Mouse (Mus musculus) c-Kit-positive CD71-positive TER-119-positive erythroid progenitor cells, embryonic 14.5 days (primary cell): ENCODE data around the gene Psmb7.

Experiments
- DNase-seq: peaks from one replicate; pipeline ENCODE4 v3.0.0-alpha.2; 2013; ENCODE audit warnings: low spot score

Gene Psmb7

GRCm38 (mm10) chr2:38544341-38544740, 99.5 kb downstream of the Psmb7 start:
- DNase-seq = no peak

DNA sequence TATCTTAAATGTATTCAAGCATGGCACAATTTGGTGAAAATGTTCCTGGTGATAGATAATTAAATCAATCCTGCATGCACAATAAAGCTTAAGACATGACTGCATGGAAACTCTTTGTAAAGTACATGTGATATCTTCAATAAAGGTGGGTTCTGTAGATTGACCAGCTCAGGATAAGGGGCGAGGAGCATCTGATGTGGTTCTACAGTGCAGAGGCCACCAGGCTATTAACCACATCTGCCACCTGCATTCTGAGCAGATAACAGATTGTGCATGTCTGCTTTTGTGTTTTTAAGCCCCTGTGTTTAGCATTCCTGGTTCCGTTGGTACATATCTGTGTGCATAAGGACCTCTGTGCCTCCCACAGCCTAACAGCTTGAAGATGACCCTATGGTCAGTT, 100.7 kb downstream of the Psmb7 start:
- DNase-seq = no peak

DNA sequence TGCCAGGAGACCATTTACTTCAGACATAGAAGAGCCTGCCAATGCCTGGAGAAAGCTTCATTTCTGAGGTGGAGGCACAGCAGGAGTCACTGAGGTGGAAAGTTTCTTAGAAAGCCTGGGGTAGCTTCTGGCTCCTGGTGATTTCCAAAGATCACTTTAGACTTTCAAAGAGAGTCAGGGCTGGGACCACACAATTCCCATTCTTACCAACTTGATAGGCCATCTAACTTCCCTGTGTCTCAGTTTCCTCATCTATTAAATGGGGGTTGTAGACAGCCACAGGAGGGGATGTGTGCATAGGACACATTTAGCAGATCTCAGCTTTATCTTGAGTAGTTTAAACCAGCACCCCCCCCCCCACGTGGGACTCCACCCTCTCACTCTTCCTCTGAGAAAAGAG, 101.5 kb downstream of the Psmb7 start:
- DNase-seq = no peak

- DNase-seq = no peak
These were observed 102.3 kb downstream of the Psmb7 start for GRCm38 (mm10) chr2:38541570-38541969.

DNA sequence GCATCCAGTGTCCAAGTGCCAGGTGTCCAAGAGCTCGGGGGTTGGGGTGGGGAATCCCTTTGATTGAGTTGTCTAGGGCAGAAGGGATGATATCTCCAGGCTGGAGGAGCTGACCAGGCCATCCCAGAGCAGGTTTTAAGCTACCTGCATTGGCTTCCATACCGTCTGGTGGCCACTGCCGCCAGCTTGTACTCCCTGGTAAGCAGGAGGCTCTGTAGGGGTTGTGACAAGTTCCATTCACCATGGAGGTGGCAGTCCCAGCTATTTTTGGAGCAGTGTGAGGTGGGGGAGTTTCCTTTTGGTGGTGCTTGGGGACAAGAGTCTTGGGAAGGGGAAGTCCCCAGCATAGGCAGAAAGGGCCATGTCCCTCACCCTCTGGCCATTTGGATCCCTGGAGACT, 102.8 kb downstream of the Psmb7 start:
- no peak for DNase-seq

DNA sequence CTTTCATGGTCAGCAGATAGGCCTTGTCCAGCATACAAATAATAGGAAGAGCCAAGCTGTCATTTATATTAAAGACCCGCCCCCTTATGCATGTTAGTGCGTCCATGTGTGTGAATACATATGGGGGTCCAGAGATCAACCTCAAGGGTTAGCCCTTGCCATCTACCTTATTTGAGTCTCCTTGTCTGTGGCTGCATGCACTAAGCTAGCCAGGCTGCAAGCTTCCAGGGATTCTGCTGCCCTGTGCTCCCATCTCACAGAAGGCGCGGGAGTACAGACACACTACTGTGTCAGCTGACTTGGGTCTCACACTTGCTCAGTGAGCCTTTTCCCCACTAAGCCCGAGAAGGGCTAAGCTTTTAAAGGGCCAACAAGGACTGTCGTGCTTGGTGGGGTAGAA, 103.2 kb downstream of the Psmb7 start:
- DNase-seq = no peak

DNA sequence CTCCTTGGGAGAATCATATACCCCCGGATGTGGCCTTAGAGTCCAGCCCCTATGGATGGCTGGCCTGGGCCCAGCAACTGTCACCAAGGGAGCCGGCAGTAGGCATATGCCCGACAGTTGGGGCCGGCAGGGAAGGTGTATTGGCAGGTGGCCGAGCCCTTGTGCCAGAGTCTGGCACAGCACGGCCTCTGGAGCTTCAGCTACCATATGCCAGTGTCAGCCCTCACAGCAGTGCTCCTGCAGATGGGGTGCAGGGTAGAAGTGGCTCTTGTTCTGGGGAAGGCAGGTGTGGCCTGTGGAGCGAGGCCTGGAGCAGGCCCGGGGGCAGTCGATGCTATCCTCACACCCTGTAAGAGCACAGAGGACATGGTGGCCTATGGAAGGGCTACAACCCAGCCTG, 104.2 kb downstream of the Psmb7 start:
- DNase-seq = no peak
